Mouse (Mus musculus) embryonic facial prominence, embryonic 13.5 days (tissue): ENCODE data around the gene Ang. TPM values are rescaled to one million over a fixed set of nuclear protein-coding genes. Genes with fewer than 3 reads are reported as not detected.

Experiments
- polyA plus RNA-seq: library from polyadenylated mRNA; unstranded; fragments of >200 nt; fragmentation: Nextera tagmentation; extraction: Ambion mirVana; gene quantifications from 2 replicates; pipeline ENCODE4 v1.2.1, GENCODE M21; 2015

The Ang gene
- polyA plus RNA-seq, 1 experiment from 2014 or later: 4.6 TPM

Other genes with a start within 250 kb of the Ang start
- 4.4 and 5.3 TPM in 2 replicates for gene Tep1, start 220.6 kb upstream of the Ang start, polyA plus RNA-seq
- gene Klhl33, start 193.6 kb upstream of the Ang start, polyA plus RNA-seq: 0.37 and 0.50 TPM in 2 replicates
- 182 and 189 TPM in 2 replicates for gene Osgep, start 166.3 kb upstream of the Ang start, polyA plus RNA-seq
- 263 and 305 TPM in 2 replicates for gene Apex1, start 166.2 kb upstream of the Ang start, polyA plus RNA-seq
- 55.6 and 56.9 TPM in 2 replicates for gene Pip4p1, start 160.3 kb upstream of the Ang start, polyA plus RNA-seq
- gene Pnp, start 160.1 kb upstream of the Ang start, polyA plus RNA-seq: 49.3 and 49.7 TPM in 2 replicates
- 3.1 TPM in 1 of 2 replicates, not detected in the other for gene Gm49342, start 146.6 kb upstream of the Ang start, polyA plus RNA-seq
- gene Pnp2, start 135.2 kb upstream of the Ang start, polyA plus RNA-seq: 0.39 and 0.65 TPM in 2 replicates
- gene Rnase10, start 83.4 kb upstream of the Ang start, polyA plus RNA-seq: 0.18 and 0.29 TPM in 2 replicates
- gene Rnase9, start 49.3 kb upstream of the Ang start, polyA plus RNA-seq: not detected in 2 replicates
- gene Rnase11, start 41.0 kb upstream of the Ang start, polyA plus RNA-seq: not detected in 2 replicates
- not detected in 2 replicates for gene Rnase12, start 33.5 kb upstream of the Ang start, polyA plus RNA-seq
- gene Olfr750, start 16.7 kb upstream of the Ang start, polyA plus RNA-seq: not detected in 2 replicates
- 27.4 and 27.6 TPM in 2 replicates for gene Rnase4, start 73 bp upstream of the Ang start, polyA plus RNA-seq
- gene Eddm3b, start 23.3 kb downstream of the Ang start, polyA plus RNA-seq: not detected in 2 replicates
- gene Rnase6, start 32.8 kb downstream of the Ang start, polyA plus RNA-seq: 0.50 and 0.56 TPM in 2 replicates
- 0.28 TPM in 1 of 2 replicates, not detected in the other for gene Rnase1, start 55.6 kb downstream of the Ang start, polyA plus RNA-seq
- gene Rnase2b, start 71.1 kb downstream of the Ang start, polyA plus RNA-seq: not detected in 2 replicates
- gene Ang2, start 108.0 kb downstream of the Ang start, polyA plus RNA-seq: not detected in 2 replicates
- gene Ear14, start 112.2 kb downstream of the Ang start, polyA plus RNA-seq: not detected in 2 replicates
- gene Rnase2a, start 165.0 kb downstream of the Ang start, polyA plus RNA-seq: not detected in 2 replicates